Mouse (Mus musculus) myocyte (in vitro differentiated cells): ENCODE measurements around the gene 1110017D15Rik. TPM values are rescaled to one million over a fixed set of nuclear protein-coding genes. Genes with fewer than 3 reads are reported as not detected.

ENCODE experiments used
- H3K27me3 ChIP-seq: one replicate; pipeline ENCODE4 v1.6.1; 2011; ENCODE audit not compliant: control insufficient read depth, insufficient read depth, insufficient read length
- H3K36me3 ChIP-seq: one replicate; pipeline ENCODE4 v1.6.1; 2011; ENCODE audit not compliant: control insufficient read depth, insufficient read depth
- H3K4me2 ChIP-seq: one replicate; pipeline ENCODE4 v1.6.1; 2011; ENCODE audit warnings: low read depth, control low read depth
- H3K4me3 ChIP-seq: one replicate; pipeline ENCODE4 v1.5.1; 2011; ENCODE audit warnings: mild to moderate bottlenecking, control low read depth, moderate library complexity
- H3K79me2 ChIP-seq: one replicate; pipeline ENCODE4 v1.6.1; 2011; ENCODE audit not compliant: control insufficient read depth, insufficient read depth
- H3ac ChIP-seq: one replicate; pipeline ENCODE4 v1.6.1; 2011; ENCODE audit not compliant: control insufficient read depth, insufficient read length
- CEBPB ChIP-seq: IDR thresholded peaks from 2 replicates; pipeline ENCODE4 v1.6.1; 2011; ENCODE audit warnings: mild to moderate bottlenecking, moderate library complexity; ENCODE audit not compliant: poor library complexity, insufficient read depth, severe bottlenecking
- E2F4 ChIP-seq: IDR thresholded peaks from one replicate; pipeline ENCODE4 v1.6.1; 2011; ENCODE audit warnings: mild to moderate bottlenecking, control low read depth, moderate library complexity; ENCODE audit not compliant: insufficient read depth
- MAX ChIP-seq: IDR thresholded peaks from one replicate; pipeline ENCODE4 v1.6.1; 2011; ENCODE audit warnings: low read depth, mild to moderate bottlenecking, control low read depth
- MYOD1 ChIP-seq, 3 experiments: IDR thresholded peaks; one replicate each; pipeline ENCODE4 v1.6.1; 2011; ENCODE audit warnings: control low read depth in 2 of 3, low read depth in 2 of 3, mild to moderate bottlenecking in 2 of 3, moderate library complexity in 1 of 3; ENCODE audit not compliant: insufficient read length in 2 of 3, control insufficient read depth in 1 of 3
- MYOG ChIP-seq, 3 experiments: IDR thresholded peaks; one replicate each; pipeline ENCODE4 v1.6.1; 2011; ENCODE audit warnings: control low read depth in 2 of 3, low read depth in 2 of 3, mild to moderate bottlenecking in 2 of 3; ENCODE audit not compliant: insufficient read length in 2 of 3, control insufficient read depth in 1 of 3, insufficient read depth in 1 of 3
- POLR2A ChIP-seq: IDR thresholded peaks from one replicate; pipeline ENCODE4 v1.6.1; 2011; ENCODE audit warnings: low read depth, mild to moderate bottlenecking, control low read depth, moderate library complexity; ENCODE audit not compliant: insufficient read length
- POLR2AphosphoS2 ChIP-seq: IDR thresholded peaks from one replicate; pipeline ENCODE4 v1.6.1; 2011; ENCODE audit warnings: low read depth, control low read depth; ENCODE audit not compliant: insufficient read length
- REST ChIP-seq: IDR thresholded peaks from one replicate; pipeline ENCODE4 v1.6.1; 2011; ENCODE audit warnings: mild to moderate bottlenecking, control low read depth, moderate library complexity; ENCODE audit not compliant: insufficient read depth, insufficient read length
- SRF ChIP-seq: IDR thresholded peaks from one replicate; pipeline ENCODE4 v1.6.1; 2011; ENCODE audit warnings: low read depth; ENCODE audit not compliant: control insufficient read depth, insufficient read length
- TCF12 ChIP-seq: IDR thresholded peaks from one replicate; pipeline ENCODE4 v1.6.1; 2011; ENCODE audit warnings: mild to moderate bottlenecking, control low read depth; ENCODE audit not compliant: poor library complexity, insufficient read depth, severe bottlenecking
- TCF3 ChIP-seq: IDR thresholded peaks from one replicate; pipeline ENCODE4 v1.6.1; 2011; ENCODE audit warnings: low read depth, control low read depth; ENCODE audit not compliant: insufficient read length
- USF1 ChIP-seq: IDR thresholded peaks from one replicate; pipeline ENCODE4 v1.6.1; 2011; ENCODE audit warnings: low read depth, mild to moderate bottlenecking, control low read depth, moderate library complexity
- polyA plus RNA-seq: library from polyadenylated mRNA; unstranded; fragments of >200 nt; fragmentation: generic; extraction: Trizol; gene quantifications from one replicate; pipeline ENCODE4 v1.2.1, GENCODE M21; 2012; ENCODE audit warnings: missing spikeins

The 1110017D15Rik gene
- polyA plus RNA-seq = 0.06 TPM

- Histone ChIP-seq H3K36me3 (no peaks in the 10 kb centered on the region), H3ac (no peak within 1 kb of the TSS), H3K4me3 (no peak within 1 kb of the TSS), H3K27me3 (peaks cover 16% of the 10 kb centered on the region), H3K4me2 (no peak within 1 kb of the TSS), H3K79me2 (no peaks in the 10 kb centered on the region)
- TF ChIP-seq E2F4 (no peak), MAX (no peak), POLR2A (no peak), REST (no peak), TCF12 (no peak), MYOD1 (IDR thresholded peaks at IDR 0.05; ENCODE audit: control insufficient read depth in 1 of 3, insufficient read length in 2 of 3, low read depth in 2 of 3) (no peak), MYOG (IDR thresholded peaks at IDR 0.05; ENCODE audit: control insufficient read depth in 1 of 3, insufficient read depth in 1 of 3, insufficient read length in 2 of 3, low read depth in 2 of 3) (no peak), SRF (no peak), POLR2AphosphoS2 (no peak), CEBPB (no peak), USF1 (no peak), TCF3 (no peak)
Measured at GRCm38 (mm10) chr4:41517233-41517632, at the start of gene 1110017D15Rik. Gene 1110017D15Rik, minus strand, starts transcription at chr4:41517333.

GRCm38 (mm10) chr4:41566123-41566522 is 49.0 kb upstream of the 1110017D15Rik start:
- Histone ChIP-seq H3K4me3 (no peak overlapping the region), H3K27me3 (no peaks in the 10 kb centered on the region)

GRCm38 (mm10) chr4:41563297-41563696 is 46.2 kb upstream of the 1110017D15Rik start:
- H3K4me3 ChIP-seq = no peak overlapping the region
- no peaks in the 10 kb centered on the region for H3K79me2 ChIP-seq
- TF ChIP-seq MYOG (IDR thresholded peaks at IDR 0.05; ENCODE audit: control insufficient read depth in 1 of 3, insufficient read depth in 1 of 3, insufficient read length in 2 of 3, low read depth in 2 of 3) (no peak), MYOD1 (IDR thresholded peaks at IDR 0.05; ENCODE audit: control insufficient read depth in 1 of 3, insufficient read length in 2 of 3, low read depth in 2 of 3) (no peak), TCF3 (no peak), REST (no peak), TCF12 (no peak), CEBPB (no peak), POLR2A (no peak), USF1 (no peak)
- H3K4me2 ChIP-seq = no peak overlapping the region
- no peak overlapping the region for H3ac ChIP-seq
- no peaks in the 10 kb centered on the region for H3K27me3 ChIP-seq
- no peaks in the 10 kb centered on the region for H3K36me3 ChIP-seq

More at GRCm38 (mm10) chr4:41566123-41566522, 49.0 kb upstream of the 1110017D15Rik start:
- H3K79me2 ChIP-seq = no peaks in the 10 kb centered on the region
- TF ChIP-seq MYOD1 (IDR thresholded peaks at IDR 0.05; ENCODE audit: control insufficient read depth in 1 of 3, insufficient read length in 2 of 3, low read depth in 2 of 3) (no peak), MAX (no peak), CEBPB (no peak), USF1 (no peak), TCF12 (no peak), TCF3 (no peak), POLR2A (no peak), MYOG (IDR thresholded peaks at IDR 0.05; ENCODE audit: control insufficient read depth in 1 of 3, insufficient read depth in 1 of 3, insufficient read length in 2 of 3, low read depth in 2 of 3) (no peak), POLR2AphosphoS2 (no peak), REST (no peak), SRF (no peak), E2F4 (no peak)
- no peak overlapping the region for H3K4me2 ChIP-seq
- H3K36me3 ChIP-seq = no peaks in the 10 kb centered on the region
- no peak overlapping the region for H3ac ChIP-seq

GRCm38 (mm10) chr4:41557092-41557491 is 40.0 kb upstream of the 1110017D15Rik start:
- Histone ChIP-seq H3K4me3 (no peak overlapping the region), H3K27me3 (no peaks in the 10 kb centered on the region), H3K36me3 (no peaks in the 10 kb centered on the region), H3ac (no peak overlapping the region), H3K4me2 (no peak overlapping the region), H3K79me2 (no peaks in the 10 kb centered on the region)
- TF ChIP-seq POLR2AphosphoS2 (no peak), CEBPB (no peak), MYOG (IDR thresholded peaks at IDR 0.05; ENCODE audit: control insufficient read depth in 1 of 3, insufficient read depth in 1 of 3, insufficient read length in 2 of 3, low read depth in 2 of 3) (no peak), TCF12 (no peak), SRF (no peak), REST (no peak), MYOD1 (IDR thresholded peaks at IDR 0.05; ENCODE audit: control insufficient read depth in 1 of 3, insufficient read length in 2 of 3, low read depth in 2 of 3) (no peak), E2F4 (no peak), TCF3 (no peak), MAX (no peak), POLR2A (no peak), USF1 (no peak)
